Mouse (Mus musculus) embryonic facial prominence, embryonic 12.5 days (tissue): ENCODE measurements around the gene Mrps5. TPM values are rescaled to one million over a fixed set of nuclear protein-coding genes. Genes with fewer than 3 reads are reported as not detected.

Experiments
- ATAC-seq: fragments of 200-750 bp; cut with Nextera tagmentation; 2 replicates; pipeline ENCODE4 v1.8.0; 2017; ENCODE audit not compliant: insufficient number of reproducible peaks, insufficient read depth, low FRiP score, low TSS enrichment
- H3K27ac ChIP-seq: fragments of 300-500 bp; sonication (generic); 2 replicates; pipeline ENCODE4 v1.5.1; 2016; ENCODE audit warnings: mild to moderate bottlenecking
- H3K27me3 ChIP-seq: fragments of 300-500 bp; sonication (generic); 2 replicates; pipeline ENCODE4 v1.6.1; 2016; ENCODE audit warnings: mild to moderate bottlenecking, moderate library complexity
- H3K36me3 ChIP-seq: fragments of 300-500 bp; sonication (generic); 2 replicates; pipeline ENCODE4 v1.6.1; 2016; ENCODE audit warnings: mild to moderate bottlenecking
- H3K4me1 ChIP-seq: fragments of 300-500 bp; sonication (generic); 2 replicates; pipeline ENCODE4 v1.6.1; 2016
- H3K4me2 ChIP-seq: fragments of 300-500 bp; sonication (generic); replicated peaks from 2 replicates; pipeline ENCODE4 v1.6.1; 2016; ENCODE audit warnings: mild to moderate bottlenecking, moderate library complexity
- H3K4me3 ChIP-seq: fragments of 300-500 bp; sonication (generic); 2 replicates; pipeline ENCODE4 v1.5.1; 2016; ENCODE audit warnings: mild to moderate bottlenecking
- H3K9ac ChIP-seq: fragments of 300-500 bp; sonication (generic); 2 replicates; pipeline ENCODE4 v1.6.1; 2016; ENCODE audit warnings: mild to moderate bottlenecking, moderate library complexity
- H3K9me3 ChIP-seq: fragments of 300-500 bp; sonication (generic); 2 replicates; pipeline ENCODE4 v1.6.1; 2016; ENCODE audit warnings: mild to moderate bottlenecking, moderate library complexity
- WGBS: fragments of 180-500 bp; shearing (Covaris S2); methylation state at CpG from one replicate; pipeline ENCODE4 v1.1.7; 2016; 5-methylcytosine and 5-hydroxymethylcytosine counted together
- polyA plus RNA-seq: library from polyadenylated mRNA; unstranded; fragments of >200 nt; fragmentation: Nextera tagmentation; extraction: Ambion mirVana; gene quantifications from 2 replicates; pipeline ENCODE4 v1.2.1, GENCODE M21; 2016

Mrps5 gene
- polyA plus RNA-seq, 1 experiment from 2014 or later, result 139 TPM

- Histone ChIP-seq H3K27me3 (peaks cover 60% of the 10 kb centered on the region), H3K36me3 (no peaks in the 10 kb centered on the region), H3K4me2 (no peak overlapping the region), H3K4me1 (peaks cover 8% of the 10 kb centered on the region; the same call in 1 of the 2 replicates), H3K27ac (no peak overlapping the region), H3K9ac (no peak overlapping the region), H3K4me3 (no peak overlapping the region), H3K9me3 (no peaks in the 10 kb centered on the region)
- ATAC-seq, result no peak
Measured at GRCm38 (mm10) chr2:127652335-127652734, 65.3 kb downstream of the Mrps5 start.

GRCm38 (mm10) chr2:127652805-127653204 lies 65.8 kb downstream of the Mrps5 start:
- Histone ChIP-seq H3K27ac (no peak overlapping the region), H3K27me3 (peaks cover 65% of the 10 kb centered on the region), H3K36me3 (no peaks in the 10 kb centered on the region), H3K4me1 (peaks cover 8% of the 10 kb centered on the region; the same call in 1 of the 2 replicates), H3K4me3 (no peak overlapping the region), H3K4me2 (no peak overlapping the region), H3K9ac (no peak overlapping the region), H3K9me3 (no peaks in the 10 kb centered on the region)
- ATAC-seq, result no peak
- WGBS, result 87% methylated on average over 2 of the region's 2 CpGs

GRCm38 (mm10) chr2:127654786-127655185 lies 67.8 kb downstream of the Mrps5 start:
- no peak for ATAC-seq
- H3K9me3 ChIP-seq, result no peaks in the 10 kb centered on the region
- H3K9ac ChIP-seq, result no peak overlapping the region
- WGBS, result 62% methylated on average over 3 of the region's 3 CpGs
- H3K4me3 ChIP-seq, result no peak overlapping the region
- no peaks in the 10 kb centered on the region for H3K36me3 ChIP-seq
- H3K27me3 ChIP-seq, result peaks cover 71% of the 10 kb centered on the region
- no peak overlapping the region for H3K27ac ChIP-seq
- peaks cover 8% of the 10 kb centered on the region; the same call in 1 of the 2 replicates for H3K4me1 ChIP-seq
- no peak overlapping the region for H3K4me2 ChIP-seq

- peak overlapping the region; percentile 69; the same call in 1 of the 2 replicates for H3K4me2 ChIP-seq
- H3K9me3 ChIP-seq, result no peaks in the 10 kb centered on the region
- no peaks in the 10 kb centered on the region for H3K36me3 ChIP-seq
- peaks cover 8% of the 10 kb centered on the region; the same call in 1 of the 2 replicates for H3K4me1 ChIP-seq
- 4% methylated on average over 9 of the region's 9 CpGs for whole genome bisulfite sequencing
- no peak overlapping the region for H3K9ac ChIP-seq
- no peak overlapping the region for H3K27ac ChIP-seq
- H3K4me3 ChIP-seq, result no peak overlapping the region
- no peak for ATAC-seq
- H3K27me3 ChIP-seq, result peaks cover 71% of the 10 kb centered on the region
Measured at GRCm38 (mm10) chr2:127655419-127655818, 68.4 kb downstream of the Mrps5 start.

GRCm38 (mm10) chr2:127656086-127656720 lies 69.2 kb downstream of the Mrps5 start, which contains the start of gene Mal:
Gene Mal (minus strand): TSS chr2:127656695.
- H3K27me3 ChIP-seq, result peaks cover 71% of the 10 kb centered on the region
- ATAC-seq, result no peak
- H3K36me3 ChIP-seq, result no peaks in the 10 kb centered on the region
- 0 out of 2 replicates have a peak within 1 kb of the TSS, but pooled peaks have one; percentile 10 for H3K9ac ChIP-seq
- H3K4me2 ChIP-seq, result peak within 1 kb of the TSS; percentile 69
- H3K4me3 ChIP-seq, result peak within 1 kb of the TSS; percentile 35
- H3K4me1 ChIP-seq, result peaks cover 8% of the 10 kb centered on the region; the same call in 1 of the 2 replicates
- no peaks in the 10 kb centered on the region for H3K9me3 ChIP-seq
- WGBS, result under 1% methylated on average over 43 of the region's 43 CpGs
- H3K27ac ChIP-seq, result no peak within 1 kb of the TSS

Other genes with a start within 250 kb of the Mrps5 start
- gene Astl, start 248.6 kb upstream of the Mrps5 start, polyA plus RNA-seq, result 0.19 TPM in 1 of 2 replicates, not detected in the other
- gene Adra2b, start 224.0 kb upstream of the Mrps5 start, polyA plus RNA-seq, result 1.7 and 1.8 TPM in 2 replicates
- 0.19 and 0.22 TPM in 2 replicates for gene Gpat2, start 162.0 kb upstream of the Mrps5 start, polyA plus RNA-seq
- 27.5 and 27.7 TPM in 2 replicates for gene Fahd2a, start 142.7 kb upstream of the Mrps5 start, polyA plus RNA-seq
- gene Kcnip3, start 65.1 kb upstream of the Mrps5 start, polyA plus RNA-seq, result 2.2 TPM in 2 replicates
- 1.4 and 1.8 TPM in 2 replicates for gene Prom2, start 45.8 kb upstream of the Mrps5 start, polyA plus RNA-seq
- gene Zfp661, start 128 bp upstream of the Mrps5 start, polyA plus RNA-seq, result 7.3 and 7.5 TPM in 2 replicates
- 0.43 and 0.62 TPM in 2 replicates for gene Mal, start 69.5 kb downstream of the Mrps5 start, polyA plus RNA-seq
- gene Mall, start 142.7 kb downstream of the Mrps5 start, polyA plus RNA-seq, result 2.0 and 2.4 TPM in 2 replicates
- gene Nphp1, start 201.7 kb downstream of the Mrps5 start, polyA plus RNA-seq, result 36.1 and 37.1 TPM in 2 replicates
- 25.5 and 29.9 TPM in 2 replicates for gene Mtln, start 205.3 kb downstream of the Mrps5 start, polyA plus RNA-seq
- 69.4 and 71.8 TPM in 2 replicates for gene Bub1, start 244.6 kb downstream of the Mrps5 start, polyA plus RNA-seq